Mouse (Mus musculus) neural tube, embryonic 10.5 days (tissue): ENCODE results near the gene Sstr2.

Experiments
- DNase-seq: peaks from one replicate; pipeline ENCODE4 v3.0.0-alpha.2; 2017; ENCODE audit warnings: low spot score; ENCODE audit errors: extremely low spot score

The Sstr2 gene

DNA sequence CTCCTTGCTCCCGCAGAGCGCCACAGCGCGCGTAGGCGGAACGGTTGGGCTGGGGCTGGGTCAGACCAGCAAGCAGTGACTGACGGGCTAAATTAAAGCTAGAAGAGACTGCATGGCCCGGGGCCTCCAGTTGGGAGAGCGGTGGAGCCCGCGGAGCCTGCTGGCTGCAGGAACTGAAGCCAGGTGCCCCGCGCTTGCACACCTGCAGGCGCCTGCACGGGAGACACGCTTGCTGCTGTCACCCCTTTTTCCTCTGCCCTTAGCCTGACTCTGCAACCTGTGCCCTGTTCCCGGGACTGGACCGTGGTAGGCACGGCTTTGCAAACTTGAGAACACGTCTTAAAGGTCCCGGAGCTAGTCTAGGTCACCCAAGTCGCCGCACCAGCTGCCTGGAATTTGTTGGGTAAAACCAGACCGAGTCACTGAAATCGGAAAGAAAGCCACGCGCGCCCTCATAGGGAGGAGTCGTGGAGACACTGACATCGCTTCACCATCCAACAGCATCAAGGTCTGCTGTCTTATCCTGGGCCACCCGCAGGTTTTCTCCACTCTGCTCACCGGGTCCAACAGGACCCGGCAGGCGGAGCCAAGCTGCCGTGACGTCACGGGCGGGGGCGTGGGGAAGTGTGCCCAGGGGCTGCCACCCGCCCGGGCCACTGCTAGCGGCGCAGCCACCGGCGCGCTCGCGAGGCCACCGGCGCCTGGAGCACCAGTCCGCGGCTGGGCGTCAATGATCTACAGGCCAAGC lies at the start of gene Sstr2:
Gene Sstr2, plus strand, starts transcription at position 671 of the 748 bp plus-strand sequence.
- DNase-seq, result peak; percentile 80

DNA sequence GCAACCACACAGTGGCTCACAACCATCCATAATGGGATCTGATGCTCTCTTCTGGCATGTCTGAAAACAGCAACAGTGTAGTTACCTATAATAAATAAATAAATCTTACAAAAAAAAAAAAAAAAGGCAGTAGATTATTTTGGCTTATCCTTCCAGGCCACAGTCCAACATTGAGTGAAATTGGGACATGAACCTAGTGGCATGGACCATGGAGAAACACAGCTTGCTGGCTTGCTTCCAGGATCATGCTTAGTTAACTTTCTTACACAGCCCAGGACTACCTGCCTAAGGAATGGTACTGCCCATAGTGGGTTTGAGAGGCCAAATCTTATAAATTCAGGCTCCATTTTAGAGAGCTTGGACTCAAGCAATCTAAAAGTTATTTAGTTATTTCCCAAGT lies 47.5 kb upstream of the Sstr2 start:
- no peak for DNase-seq

DNA sequence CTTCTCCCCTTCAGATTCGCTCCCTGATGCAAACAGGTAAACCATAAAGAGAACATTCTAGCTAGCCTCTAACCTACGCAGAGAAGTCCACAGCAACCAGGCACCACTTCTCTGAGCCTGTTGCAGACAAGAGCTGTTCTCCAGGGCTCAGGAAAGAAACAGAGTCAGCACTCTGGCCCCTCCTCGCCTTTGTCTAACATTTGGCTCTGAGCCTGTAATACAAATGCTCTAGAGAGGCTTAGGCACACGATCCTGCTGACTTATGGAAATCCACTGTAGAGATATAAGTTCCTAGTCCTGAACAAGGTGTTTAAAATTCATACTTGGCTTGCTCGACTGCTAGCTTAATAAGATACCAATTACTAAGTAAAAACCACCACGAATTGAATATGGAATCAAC lies 46.5 kb upstream of the Sstr2 start:
- DNase-seq, result no peak

DNA sequence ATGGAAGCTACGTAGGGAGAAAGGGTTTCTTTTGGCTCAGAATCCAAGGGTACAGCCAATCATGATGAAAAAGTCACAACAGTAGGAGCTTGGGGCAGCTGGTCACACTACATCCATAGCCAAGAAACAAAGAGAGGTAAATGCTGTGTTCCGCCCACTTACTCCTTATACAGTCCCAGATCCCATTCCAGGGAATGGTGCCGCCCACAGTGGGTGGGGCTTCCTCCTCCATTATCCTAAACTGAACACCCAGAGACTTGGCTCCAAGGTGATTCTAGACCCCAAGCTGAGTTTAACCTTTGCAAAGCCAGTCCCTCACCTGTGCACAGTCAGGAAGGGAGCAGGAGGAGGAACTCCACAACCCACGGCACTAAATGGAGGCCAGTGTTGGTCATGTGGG lies 41.9 kb upstream of the Sstr2 start:
- no peak for DNase-seq

DNA sequence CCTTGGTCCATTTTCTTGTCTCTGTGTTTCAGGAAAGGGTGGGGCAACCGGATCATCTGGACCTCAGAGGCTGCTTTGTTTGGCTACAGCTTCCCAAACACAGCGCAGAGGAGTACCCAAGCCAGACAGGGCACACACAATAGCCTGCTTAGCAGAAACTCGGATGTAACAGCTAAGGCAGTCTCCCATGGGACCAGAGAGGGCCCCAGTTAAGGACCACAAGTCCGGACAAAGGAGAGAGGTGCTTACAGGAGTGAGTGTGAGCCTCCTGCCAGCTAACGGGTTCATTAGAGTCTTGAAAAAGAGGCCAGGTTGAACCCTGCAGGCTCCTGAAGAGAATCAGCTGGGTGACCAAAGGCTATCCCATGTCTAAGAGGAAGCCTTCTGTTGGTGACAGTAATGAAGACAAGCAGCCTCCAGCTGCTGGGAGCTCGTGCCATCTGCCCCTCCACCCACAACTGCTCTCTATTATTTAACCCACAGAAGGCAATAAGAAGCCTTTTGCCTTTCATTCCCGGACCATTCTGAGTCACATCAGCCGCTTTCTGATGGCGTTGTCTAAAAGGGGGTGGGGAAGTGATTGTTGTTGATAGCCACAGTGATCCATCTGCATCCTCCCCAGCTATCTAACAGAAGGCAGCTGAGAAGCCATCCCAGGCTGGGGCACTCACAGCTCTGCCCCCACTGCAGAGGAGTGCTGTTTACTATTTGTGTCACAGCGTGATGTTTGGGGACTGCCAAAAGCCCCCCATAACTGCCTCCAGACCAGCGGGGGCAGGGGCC lies 35.1 kb upstream of the Sstr2 start:
- DNase-seq, result peak; percentile 47

DNA sequence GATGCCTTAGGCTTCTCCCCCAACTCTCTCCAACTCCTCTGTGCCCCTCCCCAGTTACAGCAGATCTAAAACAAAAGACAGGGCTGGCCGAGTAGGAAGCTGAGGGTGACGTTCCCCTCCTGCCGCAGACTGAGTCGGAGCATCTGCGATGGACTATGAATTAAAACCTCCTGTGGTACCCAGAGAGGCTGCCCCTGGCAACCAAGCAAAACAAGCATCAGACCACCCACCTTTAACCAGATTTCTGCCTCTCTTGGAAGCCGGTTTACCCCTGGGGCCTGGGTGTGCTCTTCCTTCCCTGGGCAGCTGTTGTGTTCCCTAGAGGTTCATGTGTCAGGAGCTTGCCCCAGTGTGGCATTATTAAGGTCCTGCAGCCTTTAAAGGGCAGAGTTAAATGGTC lies 32.7 kb upstream of the Sstr2 start:
- DNase-seq, result no peak

DNA sequence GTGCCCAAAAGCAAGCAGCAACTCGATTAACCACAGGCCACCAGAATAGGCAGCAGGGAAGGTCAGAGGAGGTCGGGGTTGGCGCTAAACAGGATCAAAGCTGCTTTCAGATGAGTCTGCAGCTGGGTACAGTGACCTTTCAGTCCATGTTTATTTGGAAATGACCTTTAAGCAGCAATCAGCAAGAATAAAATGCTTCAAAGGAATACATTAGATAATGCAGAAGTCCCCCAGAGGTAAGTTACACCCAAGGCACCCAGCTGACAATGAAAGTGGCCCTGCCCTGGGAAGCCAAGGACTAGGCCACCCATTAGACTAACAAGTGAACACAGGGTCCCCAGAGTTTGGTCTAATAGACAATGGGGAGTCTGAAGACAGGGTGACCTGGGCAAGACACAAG lies 30.2 kb upstream of the Sstr2 start:
- DNase-seq, result no peak

DNA sequence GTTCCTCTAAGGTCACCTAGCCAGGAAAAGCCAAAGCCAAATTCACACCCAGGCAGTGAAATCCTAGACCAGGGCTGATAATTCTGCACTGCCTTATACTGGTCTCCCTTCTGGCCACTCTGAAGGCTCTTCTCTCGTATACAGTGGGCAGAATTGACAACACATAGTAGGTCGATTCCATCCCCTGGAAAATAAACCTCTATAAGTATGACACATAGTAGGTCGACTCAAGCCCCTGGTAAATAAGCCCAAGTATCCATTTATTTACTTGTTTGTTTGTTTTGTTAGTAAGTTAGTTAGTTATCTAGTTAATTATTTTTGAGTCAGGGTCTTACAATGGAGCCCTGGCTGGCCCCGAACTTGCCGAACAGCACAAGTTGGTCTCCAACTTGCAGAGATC lies 24.0 kb upstream of the Sstr2 start:
- no peak for DNase-seq

DNA sequence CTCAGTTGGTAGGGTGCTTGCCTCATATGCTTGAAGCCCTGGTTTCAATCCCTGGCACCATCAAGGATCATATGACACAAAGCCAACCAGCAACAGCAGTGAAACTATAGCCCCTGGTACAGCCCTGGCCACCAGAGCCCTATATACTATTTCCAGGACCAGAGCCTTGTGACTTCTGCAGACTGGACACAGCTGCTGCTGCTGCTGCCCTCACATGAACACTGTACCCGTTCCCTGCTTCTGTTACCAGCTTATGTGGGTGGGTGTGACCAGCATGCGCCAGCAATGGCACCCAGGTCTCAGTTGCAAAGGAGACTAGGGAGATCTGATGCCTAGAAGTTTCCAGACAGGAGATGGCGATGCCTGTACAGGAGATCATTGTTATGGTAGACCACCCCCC lies 21.5 kb upstream of the Sstr2 start:
- no peak for DNase-seq

DNA sequence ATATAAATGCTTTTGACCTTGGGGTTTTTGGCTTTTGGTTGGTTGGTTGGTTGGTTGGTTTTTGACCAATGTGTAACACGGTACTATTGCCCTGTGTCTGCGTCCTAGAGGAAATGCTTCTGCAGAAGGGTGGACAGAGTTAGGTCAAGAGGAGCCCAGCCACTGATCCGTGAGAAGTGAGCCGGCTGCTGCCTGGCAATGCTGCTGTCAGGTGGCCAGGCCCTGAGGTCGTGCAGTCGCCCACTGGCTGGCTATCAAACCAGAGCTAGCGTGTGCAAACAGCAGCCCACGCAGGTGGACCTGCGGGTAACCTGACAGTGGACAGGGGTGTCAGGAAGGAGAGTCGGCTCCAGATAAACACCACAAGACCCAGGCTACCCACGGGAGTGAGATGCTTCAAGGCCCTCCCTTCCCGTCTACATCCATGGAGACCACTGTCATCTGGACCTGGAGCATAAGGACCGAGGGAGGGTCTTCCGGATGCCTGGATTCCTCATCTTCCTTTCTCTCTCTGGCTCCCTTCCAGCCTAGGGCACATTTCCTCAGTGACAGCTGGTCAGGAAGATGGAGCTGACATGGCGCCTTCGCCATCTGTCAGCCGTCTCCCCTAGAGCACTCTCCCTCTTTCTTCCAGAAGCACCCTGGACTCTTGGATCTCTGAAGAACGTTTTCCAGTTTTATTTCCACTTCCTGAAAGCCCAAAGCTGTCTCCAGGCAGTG lies 18.5 kb upstream of the Sstr2 start:
- no peak for DNase-seq

DNA sequence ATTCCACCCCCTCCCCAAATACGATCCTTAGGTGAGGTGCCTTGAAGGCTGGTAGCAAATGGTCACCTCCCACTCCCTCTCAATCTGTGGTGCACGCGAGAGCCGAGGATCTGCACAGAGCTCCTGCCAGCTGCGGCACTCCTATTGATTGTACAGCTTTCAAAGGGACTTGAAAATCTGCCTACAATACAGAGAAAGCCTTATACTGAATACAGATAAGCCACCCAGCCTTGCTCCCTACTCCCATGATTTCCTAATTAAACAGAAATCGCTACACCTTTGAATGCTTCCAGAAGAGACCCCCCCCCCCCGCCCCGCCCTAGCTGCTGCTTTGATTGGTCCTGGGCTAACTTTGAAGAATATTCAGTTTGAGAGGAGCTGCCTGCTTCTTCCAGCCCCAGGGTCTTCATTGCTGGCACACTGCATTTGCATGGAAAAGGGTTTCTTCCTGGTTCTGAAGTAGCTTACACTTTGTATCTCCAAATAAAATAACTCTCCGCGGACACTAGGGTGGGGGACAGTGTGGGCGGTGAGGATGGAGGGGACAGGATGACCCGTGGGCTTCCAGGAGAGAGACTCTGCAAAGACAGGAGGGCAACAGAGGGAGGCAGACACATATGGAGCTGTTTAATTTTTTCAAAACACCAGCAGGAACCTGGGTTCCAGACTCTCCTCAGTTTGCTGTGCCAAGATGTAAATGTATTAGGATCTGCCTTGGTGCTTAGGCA lies 17.4 kb upstream of the Sstr2 start:
- no peak for DNase-seq

DNA sequence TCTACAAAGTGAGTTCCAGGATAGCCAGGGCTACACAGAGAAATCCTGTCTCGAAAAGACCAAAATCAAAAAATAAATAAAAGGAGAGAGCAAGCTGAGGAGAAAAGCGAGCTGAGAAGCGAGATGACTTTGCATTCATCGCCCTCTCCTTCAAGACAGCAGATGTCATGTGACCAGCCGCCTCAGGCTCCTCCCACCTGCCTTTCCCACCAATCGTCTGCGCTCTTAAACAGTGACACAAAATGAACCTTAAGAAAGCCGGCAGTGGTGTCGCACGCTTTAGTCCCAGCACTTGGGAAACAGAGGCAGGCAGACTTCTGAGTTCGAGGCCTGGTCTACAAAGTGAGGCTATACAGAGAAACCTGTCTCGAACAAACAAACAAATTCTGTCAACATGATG lies 11.6 kb upstream of the Sstr2 start:
- no peak for DNase-seq

DNA sequence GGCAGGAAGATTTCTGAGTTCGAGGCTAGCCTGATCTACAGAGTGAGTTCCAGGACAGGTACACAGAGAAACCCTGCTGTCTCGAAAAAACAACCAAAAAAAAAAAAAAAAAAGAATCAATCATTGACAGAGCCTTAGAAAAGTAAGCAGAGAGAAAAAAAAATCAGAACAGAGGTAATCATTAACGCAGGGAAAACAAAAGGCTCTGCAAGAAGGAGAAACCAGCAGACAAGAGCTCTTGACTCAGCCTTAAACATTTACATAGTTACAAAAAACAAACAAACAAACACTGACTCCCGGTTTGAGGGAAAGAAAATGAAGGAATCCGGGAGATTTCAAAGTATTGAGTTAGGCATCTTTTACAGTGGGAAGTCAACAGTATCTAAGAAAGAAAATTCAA lies 9.6 kb upstream of the Sstr2 start:
- DNase-seq, result no peak

DNA sequence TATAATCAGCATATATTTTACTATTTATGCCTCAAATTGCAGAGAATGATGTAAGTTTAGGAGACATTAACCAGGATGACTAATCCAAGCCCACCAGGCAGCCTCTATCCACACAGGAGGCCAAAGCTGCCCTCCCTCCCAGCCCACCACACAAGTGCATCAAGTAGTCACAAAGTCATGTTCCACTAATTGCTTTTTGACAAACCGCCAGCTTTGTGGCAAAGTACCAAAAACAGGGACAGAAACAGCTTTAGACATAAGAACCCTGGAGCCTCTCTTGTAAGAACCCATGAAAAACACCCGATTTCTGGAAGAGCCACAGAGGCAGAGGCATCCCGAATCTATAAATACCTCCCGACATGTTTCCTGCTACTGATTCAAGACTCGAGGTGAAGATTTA lies 8.9 kb upstream of the Sstr2 start:
- DNase-seq, result no peak

DNA sequence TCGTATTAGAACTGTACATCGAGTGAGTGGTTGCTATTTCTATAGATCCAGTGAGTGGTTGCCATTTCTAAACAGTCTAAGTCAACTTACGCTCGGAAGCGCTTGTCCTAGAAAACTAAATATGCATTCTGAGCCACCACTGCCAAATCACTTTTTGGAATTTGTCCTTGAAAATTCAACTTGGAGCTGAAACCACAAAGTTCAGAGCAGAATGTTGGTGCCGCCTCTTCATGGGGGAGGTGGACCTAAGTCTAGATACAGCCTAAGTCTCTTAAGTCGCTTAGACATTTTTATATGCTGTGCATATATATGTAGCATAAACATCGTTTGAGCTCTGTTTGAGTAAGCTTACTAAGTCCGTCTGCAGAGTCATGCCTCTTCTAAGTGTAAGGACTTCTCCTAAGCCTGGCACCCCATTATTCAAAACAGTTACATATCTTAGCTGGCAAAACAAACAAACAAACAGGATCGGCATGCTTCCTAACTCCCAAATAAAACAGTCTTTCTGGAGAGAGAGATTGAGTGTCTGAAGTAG lies 8.0 kb upstream of the Sstr2 start:
- no peak for DNase-seq

DNA sequence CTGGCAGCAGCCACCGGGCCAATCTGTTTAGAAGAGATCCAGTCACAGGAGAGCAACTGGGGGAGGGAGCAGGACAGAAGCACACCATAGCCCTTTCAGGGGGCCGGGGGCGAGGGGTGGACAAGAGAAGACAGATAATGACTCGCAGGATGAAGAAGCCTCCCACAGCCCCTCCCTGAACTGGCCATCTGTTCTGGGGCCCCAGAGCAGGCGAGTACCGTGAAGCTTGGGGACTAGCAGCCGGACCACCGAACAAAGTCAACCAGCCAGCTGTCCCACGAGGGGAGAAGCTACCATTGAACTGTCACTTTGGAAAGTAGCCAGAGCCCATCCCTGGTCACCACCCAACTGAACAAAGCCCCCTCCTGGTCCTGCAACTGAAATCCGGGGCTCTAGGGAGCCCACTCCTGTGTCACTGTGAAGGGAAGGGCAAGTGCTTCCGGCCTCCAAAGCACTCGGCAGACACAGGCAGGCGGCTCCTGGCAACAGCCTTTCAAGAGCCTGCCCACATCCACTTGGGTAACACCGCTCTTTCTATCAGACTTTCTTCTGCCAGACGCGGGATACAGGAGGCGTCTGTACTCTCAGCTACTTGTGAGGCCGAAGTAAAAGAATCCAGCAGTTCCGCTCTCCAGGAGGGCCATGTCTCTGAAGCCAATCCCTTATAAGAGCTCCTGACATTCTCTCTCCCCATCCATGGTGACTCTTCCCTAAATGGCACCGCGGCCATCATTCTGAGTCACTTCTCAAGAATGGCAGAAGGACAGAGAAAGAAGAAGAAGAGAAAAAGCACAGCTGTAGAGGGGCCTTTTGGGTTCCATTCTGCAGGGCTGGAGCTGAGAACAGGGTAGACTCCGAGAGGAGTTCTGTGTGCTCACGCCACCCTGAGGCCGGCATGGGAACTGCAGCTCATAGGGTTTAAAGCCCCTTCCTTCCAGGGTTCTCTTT lies 7.2 kb upstream of the Sstr2 start:
- peak; percentile 80 for DNase-seq

DNA sequence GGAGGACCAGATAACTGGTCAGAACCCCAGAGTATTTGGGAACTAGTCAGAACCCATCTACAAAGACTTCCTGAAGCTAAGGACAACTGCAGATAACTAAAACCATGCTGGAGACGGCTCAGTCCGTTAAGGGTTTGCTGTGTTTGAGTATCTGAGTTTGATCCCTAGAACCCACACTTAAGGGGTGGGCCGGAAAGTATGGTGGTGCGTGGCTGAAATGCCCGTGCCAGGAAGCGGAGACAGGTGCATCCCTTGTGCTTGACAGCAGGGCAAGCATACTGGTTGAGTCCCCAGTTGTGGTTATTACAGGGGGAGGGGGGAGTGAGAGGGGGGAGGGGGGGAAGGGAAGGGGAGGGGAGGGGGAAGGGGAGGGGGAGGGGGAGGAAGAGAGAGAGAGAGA lies 4.7 kb upstream of the Sstr2 start:
- no peak for DNase-seq

DNA sequence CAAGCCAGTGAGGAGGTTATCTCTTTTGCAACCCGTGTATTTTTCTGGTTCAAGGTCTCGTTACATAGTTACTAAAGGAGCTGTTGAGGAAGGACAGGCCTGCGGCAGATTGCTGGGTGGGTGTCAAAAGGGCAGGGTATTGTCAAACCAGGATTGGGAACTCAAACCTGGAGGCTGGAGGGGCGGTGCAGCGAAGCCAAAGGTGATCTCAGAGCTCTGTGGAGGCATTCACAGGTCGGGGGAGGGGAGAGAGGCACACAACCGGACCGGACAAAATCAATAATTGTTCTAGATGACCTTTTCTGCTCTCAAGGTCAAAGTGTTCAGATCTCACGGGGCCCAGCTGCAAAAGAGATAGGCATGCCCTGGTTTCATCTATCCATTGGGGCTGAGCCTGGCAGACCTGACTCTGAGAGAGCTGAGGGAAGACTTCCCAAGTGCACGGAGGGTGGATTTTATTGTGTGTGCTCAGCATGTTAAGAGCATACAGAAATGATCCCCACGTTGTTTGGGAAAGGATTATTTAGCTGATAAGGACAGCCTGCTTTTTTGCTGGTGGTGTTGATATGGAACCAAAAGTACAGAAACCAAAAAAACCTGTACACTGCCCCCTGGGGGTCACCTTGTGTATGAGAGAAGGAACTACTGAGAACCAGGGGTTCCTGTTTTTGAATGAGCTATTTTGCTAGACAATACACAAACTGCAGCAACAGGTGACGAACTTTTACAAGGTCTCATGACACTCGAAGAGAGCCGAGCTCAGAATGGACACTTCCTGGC lies 1.8 kb upstream of the Sstr2 start:
- DNase-seq, result peak; percentile 71

DNA sequence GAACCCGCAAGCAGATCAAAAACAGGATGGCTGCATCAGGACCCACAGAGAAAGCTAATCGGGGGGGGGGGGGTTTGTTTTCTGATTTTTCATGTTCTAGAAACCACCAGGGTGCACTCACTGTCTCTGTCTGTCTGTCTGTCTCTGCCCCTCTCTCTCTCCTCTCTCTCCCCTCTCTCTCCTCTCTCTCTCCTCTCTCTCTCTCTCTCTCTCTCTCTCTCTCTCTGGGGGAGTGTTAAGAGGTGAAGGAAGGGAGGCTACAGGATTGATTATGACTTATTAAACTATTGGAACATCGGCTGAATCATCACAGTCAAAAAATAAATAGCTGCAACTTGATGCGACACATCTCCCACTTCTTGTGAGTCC lies 855 bp upstream of the Sstr2 start:
- no peak for DNase-seq
